Mouse (Mus musculus) G1E (cell line): ENCODE data around the gene Patj.

ENCODE experiments used
- CTCF ChIP-seq: IDR thresholded peaks from 2 replicates; pipeline ENCODE4 v1.5.1; 2012; ENCODE audit warnings: low read depth, low read length, inconsistent platforms, mixed read lengths
- GATA1 ChIP-seq: IDR thresholded peaks from 2 replicates; pipeline ENCODE4 v1.6.1; 2012; ENCODE audit warnings: borderline replicate concordance, low read length, inconsistent platforms, mixed read lengths
- POLR2AphosphoS5 ChIP-seq: IDR thresholded peaks from 2 replicates; pipeline ENCODE4 v1.6.1; 2012; ENCODE audit warnings: low read depth, low read length, inconsistent platforms; ENCODE audit not compliant: insufficient replicate concordance
- TAL1 ChIP-seq: conservative IDR thresholded peaks from 2 replicates; pipeline ENCODE4 v1.6.1; 2012; ENCODE audit warnings: low read depth, low read length, inconsistent platforms, mixed read lengths

- TF ChIP-seq CTCF, result no peak
- TF ChIP-seq GATA1, result no peak
- no peak for TF ChIP-seq POLR2AphosphoS5
- no peak for TF ChIP-seq TAL1
Measured at GRCm38 (mm10) chr4:98489386-98489785, 93.8 kb downstream of the Patj start.
